In genomic region chr19:20576984-20577383, GRCm38 (mm10) we compare ENCODE assay signal across 17 mouse cellular contexts.
"Had no signal": no experiment of that assay in that cellular context is flagged by ENCODE, and none has a peak within 500 bp of the region (broad histone marks: within the 10 kb centered on the region; RNA-seq: fewer than 3 reads in every experiment).

No protein-coding gene starts in this region.

- H3K4me1 ChIP-seq: limb, embryonic 12.5 days; liver, embryonic 13.5 days; midbrain, embryonic 10.5 days; neural tube, embryonic 15.5 days had no signal

- H3K9ac ChIP-seq: limb, embryonic 12.5 days; liver, embryonic 13.5 days; liver, postnatal 0 days; neural tube, embryonic 15.5 days had no signal

- ATAC-seq: hindbrain, embryonic 16.5 days; inflammation-experienced regulatory T-cells, adult 6 months; liver, postnatal 0 days had no signal

- H3K4me2 ChIP-seq: limb, embryonic 12.5 days; liver, embryonic 13.5 days; neural tube, embryonic 15.5 days had no signal

- H3K27ac ChIP-seq: kidney, postnatal 0 days; layer of hippocampus, adult 2 months; left cerebral cortex, adult 2 months; limb, embryonic 12.5 days; liver, embryonic 13.5 days; midbrain, embryonic 10.5 days; neural tube, embryonic 15.5 days had no signal

- H3K4me3 ChIP-seq: layer of hippocampus, adult 2 months; left cerebral cortex, adult 2 months; limb, embryonic 12.5 days; liver, embryonic 13.5 days; midbrain, embryonic 10.5 days; myocyte; neural tube, embryonic 15.5 days had no signal

- DNase-seq: kidney, adult 8-10 months; kidney, postnatal 4 days; liver; liver, embryonic 13.5 days; liver, postnatal 0 days; midbrain, embryonic 14.5 days; thymus, adult 18-20 months; thymus, postnatal 14 days had no signal

- H3K27me3 ChIP-seq: limb, embryonic 12.5 days; liver, embryonic 13.5 days; neural tube, embryonic 15.5 days had no signal

- H3K36me3 ChIP-seq: limb, embryonic 12.5 days; liver, embryonic 13.5 days; midbrain, embryonic 10.5 days; neural tube, embryonic 15.5 days had no signal

- H3K9me3 ChIP-seq: limb, embryonic 12.5 days; liver, embryonic 13.5 days; midbrain, embryonic 10.5 days; neural tube, embryonic 15.5 days had no signal
